Mouse (Mus musculus) kidney, postnatal 0 days (tissue): ENCODE data around the gene Tmem163. TPM values are rescaled to one million over a fixed set of nuclear protein-coding genes. Genes with fewer than 3 reads are reported as not detected.

Experiments used
- ATAC-seq: fragments of 200-750 bp; cut with Nextera tagmentation; replicated peaks from 2 replicates; pipeline ENCODE4 v1.8.0; 2017; ENCODE audit warnings: low read depth, moderate number of reproducible peaks, moderate TSS enrichment, moderate library complexity; ENCODE audit not compliant: low FRiP score
- DNase-seq: peaks from one replicate; pipeline ENCODE4 v3.0.0-alpha.2; 2016; ENCODE audit warnings: low spot score
- H3K27ac ChIP-seq: fragments of 300-500 bp; sonication (generic); 2 replicates; pipeline ENCODE4 v1.5.1; 2014; ENCODE audit warnings: mild to moderate bottlenecking
- H3K27me3 ChIP-seq: fragments of 300-500 bp; sonication (generic); 2 replicates; pipeline ENCODE4 v1.6.1; 2014; ENCODE audit warnings: low read length, mixed read lengths; ENCODE audit not compliant: insufficient read depth
- H3K36me3 ChIP-seq: fragments of 300-500 bp; sonication (generic); 2 replicates; pipeline ENCODE4 v1.6.1; 2014; ENCODE audit warnings: low read length, mixed read lengths; ENCODE audit not compliant: insufficient read depth
- H3K4me1 ChIP-seq: fragments of 300-500 bp; sonication (generic); replicated peaks from 2 replicates; pipeline ENCODE4 v1.6.1; 2014; ENCODE audit warnings: antibody characterized with exemption, low read length, mixed read lengths; ENCODE audit not compliant: insufficient read depth
- H3K4me2 ChIP-seq: fragments of 300-500 bp; sonication (generic); 2 replicates; pipeline ENCODE4 v1.6.1; 2014; ENCODE audit warnings: mild to moderate bottlenecking, low read length, moderate library complexity, mixed read lengths
- H3K4me3 ChIP-seq: fragments of 300-500 bp; sonication (generic); replicated peaks from 2 replicates; pipeline ENCODE4 v1.5.1; 2014; ENCODE audit warnings: low read depth, low read length
- H3K9ac ChIP-seq: fragments of 300-500 bp; sonication (generic); 2 replicates; pipeline ENCODE4 v1.6.1; 2014; ENCODE audit warnings: low read depth, low read length
- H3K9me3 ChIP-seq: fragments of 300-500 bp; sonication (generic); replicated peaks from 2 replicates; pipeline ENCODE4 v1.6.1; 2016; ENCODE audit warnings: low read length, inconsistent platforms, mixed read lengths
- CTCF ChIP-seq: IDR thresholded peaks from 2 replicates; pipeline ENCODE4 v1.5.1; 2016; ENCODE audit warnings: antibody characterized with exemption, low read depth, mild to moderate bottlenecking, moderate library complexity
- WGBS: fragments of 180-500 bp; shearing (Covaris S2); extraction: QIAGEN DNeasy Blood & Tissue Kit; methylation state at CpG from one replicate; pipeline ENCODE4 v1.1.7; 2014; 5-methylcytosine and 5-hydroxymethylcytosine counted together
- polyA plus RNA-seq: library from polyadenylated mRNA; unstranded; fragments of >200 nt; fragmentation: Nextera tagmentation; extraction: Ambion mirVana; gene quantifications from 2 replicates; pipeline ENCODE4 v1.2.1, GENCODE M21; 2015

The Tmem163 gene
- polyA plus RNA-seq, 1 experiment from 2014 or later: 2.1 TPM

GRCm38 (mm10) chr1:127576563-127576962 is 102.8 kb downstream of the Tmem163 start:
- no peak for ATAC-seq
- H3K4me1 ChIP-seq: no peaks in the 10 kb centered on the region

GRCm38 (mm10) chr1:127576143-127576542 is 103.2 kb downstream of the Tmem163 start:
- no peak for TF ChIP-seq CTCF
- no peak for DNase-seq
- Histone ChIP-seq H3K4me1 (no peaks in the 10 kb centered on the region), H3K9ac (no peak overlapping the region), H3K9me3 (no peaks in the 10 kb centered on the region), H3K4me2 (no peak overlapping the region), H3K4me3 (no peak overlapping the region), H3K27me3 (no peaks in the 10 kb centered on the region; the same call in 1 of the 2 replicates), H3K36me3 (no peaks in the 10 kb centered on the region), H3K27ac (no peak overlapping the region)
- no peak for ATAC-seq
- 55% methylated on average over 3 of the region's 3 CpGs for WGBS

More at GRCm38 (mm10) chr1:127576563-127576962, 102.8 kb downstream of the Tmem163 start:
- no peaks in the 10 kb centered on the region; the same call in 1 of the 2 replicates for H3K27me3 ChIP-seq
- H3K27ac ChIP-seq: no peak overlapping the region
- no peak overlapping the region for H3K9ac ChIP-seq
- H3K4me2 ChIP-seq: peak overlapping the region; percentile 37
- peak; percentile 13 for DNase-seq
- no peak overlapping the region for H3K4me3 ChIP-seq
- TF ChIP-seq CTCF: no peak
- no peaks in the 10 kb centered on the region for H3K36me3 ChIP-seq
- no peaks in the 10 kb centered on the region for H3K9me3 ChIP-seq
- 22% methylated on average over 8 of the region's 8 CpGs for WGBS

- Histone ChIP-seq H3K4me3 (no peak overlapping the region), H3K4me2 (no peak overlapping the region), H3K27me3 (no peaks in the 10 kb centered on the region; the same call in 1 of the 2 replicates), H3K27ac (no peak overlapping the region), H3K9ac (no peak overlapping the region), H3K4me1 (no peaks in the 10 kb centered on the region), H3K9me3 (no peaks in the 10 kb centered on the region), H3K36me3 (no peaks in the 10 kb centered on the region)
- 42% methylated on average over 4 of the region's 4 CpGs for WGBS
- ATAC-seq: no peak
- DNase-seq: no peak
- no peak for TF ChIP-seq CTCF
Measured at GRCm38 (mm10) chr1:127575692-127576091, 103.7 kb downstream of the Tmem163 start.

- Histone ChIP-seq H3K27ac (no peak overlapping the region), H3K4me1 (no peaks in the 10 kb centered on the region), H3K4me3 (no peak overlapping the region), H3K4me2 (no peak overlapping the region), H3K9me3 (no peaks in the 10 kb centered on the region), H3K27me3 (no peaks in the 10 kb centered on the region), H3K36me3 (no peaks in the 10 kb centered on the region), H3K9ac (no peak overlapping the region)
- no peak for ATAC-seq
- no peak for TF ChIP-seq CTCF
- 82% methylated on average over 3 of the region's 3 CpGs for WGBS
- no peak for DNase-seq
Measured at GRCm38 (mm10) chr1:127573186-127573585, 106.2 kb downstream of the Tmem163 start.

- Histone ChIP-seq H3K9me3 (no peaks in the 10 kb centered on the region), H3K4me3 (no peak overlapping the region), H3K4me1 (no peaks in the 10 kb centered on the region), H3K36me3 (no peaks in the 10 kb centered on the region), H3K27me3 (no peaks in the 10 kb centered on the region), H3K27ac (no peak overlapping the region), H3K4me2 (no peak overlapping the region), H3K9ac (no peak overlapping the region)
- ATAC-seq: no peak
- WGBS: 78% methylated on average over 3 of the region's 3 CpGs
- TF ChIP-seq CTCF: no peak
- no peak for DNase-seq
Measured at GRCm38 (mm10) chr1:127568641-127569040, 110.7 kb downstream of the Tmem163 start.

GRCm38 (mm10) chr1:127556486-127556845 is 122.9 kb downstream of the Tmem163 start:
- WGBS: 37% methylated on average over 2 of the region's 2 CpGs
- no peak for ATAC-seq

More at GRCm38 (mm10) chr1:127556486-127556845, 122.9 kb downstream of the Tmem163 start:
- Histone ChIP-seq H3K9me3 (no peaks in the 10 kb centered on the region), H3K4me1 (no peaks in the 10 kb centered on the region), H3K4me2 (no peak overlapping the region), H3K4me3 (no peak overlapping the region), H3K36me3 (no peaks in the 10 kb centered on the region), H3K27ac (no peak overlapping the region), H3K9ac (no peak overlapping the region), H3K27me3 (no peaks in the 10 kb centered on the region)
- DNase-seq: no peak
- TF ChIP-seq CTCF: no peak
